Mouse (Mus musculus) left cerebral cortex, postnatal 25 days (tissue): Measurements from ENCODE around the gene Ecsit. TPM values are rescaled to one million over a fixed set of nuclear protein-coding genes. Genes with fewer than 3 reads are reported as not detected.
A peak's percentile ranks its signal among the peaks of the same experiment; 100 is the strongest.

Source experiments
- DNase-seq, 2 experiments: peaks; one replicate each; pipeline ENCODE4 v3.0.0; 2022; ENCODE audit warnings: low spot score in 2 of 2, mixed read lengths in 1 of 2
- intact Hi-C: fragments of 180-260 bp; cut with DNase I; formaldehyde crosslinking; loops from one replicate; pipeline ENCODE4 v1.15.1; 2025
- total RNA-seq, 2 experiments: library from RNA; stranded (reverse); gene quantifications; 2 replicates each; pipeline ENCODE4 v1.2.3; 2021

Ecsit gene
- total RNA-seq, result 10 to 100 TPM; 40.5 to 45.2 TPM

GRCm38 (mm10) chr9:22085022-22085834, at the start of gene Ecsit:
Gene Ecsit, minus strand, starts transcription at chr9:22085438.
- DNase-seq, result peak; percentile 96 to 99
- intact Hi-C loops, result loop anchor here (2.0 kb wide), 1 partner anchor 14 kb away; the partner anchor contains the start of genes Gm49318 and Zfp653

GRCm38 (mm10) chr9:22134246-22134890, 49.1 kb upstream of the Ecsit start:
- DNase-seq, result no peak
- intact Hi-C loops, result no loop called here

GRCm38 (mm10) chr9:22132220-22132619, 47.0 kb upstream of the Ecsit start:
- no peak for DNase-seq
- intact Hi-C loops, result no loop called here

GRCm38 (mm10) chr9:22131226-22131981, 46.2 kb upstream of the Ecsit start:
- intact Hi-C loops, result no loop called here
- DNase-seq, result no peak

GRCm38 (mm10) chr9:22125246-22126027, 40.2 kb upstream of the Ecsit start:
- intact Hi-C loops, result no loop called here
- DNase-seq, result no peak

GRCm38 (mm10) chr9:22124169-22124568, 38.9 kb upstream of the Ecsit start:
- intact Hi-C loops, result no loop called here
- no peak for DNase-seq

- DNase-seq, result no peak
- intact Hi-C loops, result no loop called here
Measured at GRCm38 (mm10) chr9:22123069-22123609, 37.9 kb upstream of the Ecsit start.

GRCm38 (mm10) chr9:22122005-22122404, 36.8 kb upstream of the Ecsit start:
- intact Hi-C loops, result no loop called here

GRCm38 (mm10) chr9:22121545-22121944, 36.3 kb upstream of the Ecsit start:
- no peak for DNase-seq
- intact Hi-C loops, result no loop called here

More at GRCm38 (mm10) chr9:22122005-22122404, 36.8 kb upstream of the Ecsit start:
- no peak for DNase-seq

GRCm38 (mm10) chr9:22119543-22119942, 34.3 kb upstream of the Ecsit start:
- DNase-seq, result peak in 1 of 2 experiments; percentile 87
- intact Hi-C loops, result no loop called here

GRCm38 (mm10) chr9:22117754-22118456, 32.7 kb upstream of the Ecsit start:
- DNase-seq, result peak; percentile 47 to 66
- intact Hi-C loops, result no loop called here

- peak; percentile 94 to 98 for DNase-seq
- intact Hi-C loops, result no loop called here
Measured at GRCm38 (mm10) chr9:22116740-22117426, 31.6 kb upstream of the Ecsit start, which contains the start of gene Elof1. Gene Elof1, minus strand, starts transcription at chr9:22117172.

- intact Hi-C loops, result no loop called here
- peak in 1 of 2 experiments; percentile 17 for DNase-seq
Measured at GRCm38 (mm10) chr9:22116086-22116485, 30.8 kb upstream of the Ecsit start.

GRCm38 (mm10) chr9:22115635-22116034, 30.4 kb upstream of the Ecsit start:
- DNase-seq, result no peak
- intact Hi-C loops, result no loop called here

GRCm38 (mm10) chr9:22108194-22108593, 23.0 kb upstream of the Ecsit start:
- no peak for DNase-seq
- intact Hi-C loops, result no loop called here

- intact Hi-C loops, result no loop called here
- DNase-seq, result no peak
Measured at GRCm38 (mm10) chr9:22099922-22100321, 14.7 kb upstream of the Ecsit start.

GRCm38 (mm10) chr9:22098993-22099696, 13.9 kb upstream of the Ecsit start, which contains the start of gene Cnn1:
Gene Cnn1, plus strand, starts transcription at chr9:22099216.
- DNase-seq, result no peak
- intact Hi-C loops, result no loop called here
